Mouse (Mus musculus) forebrain, embryonic 10.5 days (tissue): ENCODE results near the gene Cpsf4. TPM values are rescaled to one million over a fixed set of nuclear protein-coding genes. Genes with fewer than 3 reads are reported as not detected.

ENCODE experiments used
- polyA plus RNA-seq: library from polyadenylated mRNA; unstranded; fragments of >200 nt; fragmentation: Nextera tagmentation; extraction: Ambion mirVana; gene quantifications from 2 replicates; pipeline ENCODE4 v1.2.1, GENCODE M21; 2016

The Cpsf4 gene
- polyA plus RNA-seq, 1 experiment from 2014 or later = 92.5 TPM

Other genes starting within 250 kb of the Cpsf4 start
- 12.1 and 13.0 TPM in 2 replicates for gene Smurf1, start 201.4 kb upstream of the Cpsf4 start, polyA plus RNA-seq
- not detected in 2 replicates for gene Gm4871, start 134.5 kb upstream of the Cpsf4 start, polyA plus RNA-seq
- gene 1700018F24Rik, start 124.2 kb upstream of the Cpsf4 start, polyA plus RNA-seq = not detected in 2 replicates
- 120 and 121 TPM in 2 replicates for gene Arpc1a, start 83.4 kb upstream of the Cpsf4 start, polyA plus RNA-seq
- gene Kpna7, start 83.2 kb upstream of the Cpsf4 start, polyA plus RNA-seq = not detected in 2 replicates
- 82.9 and 83.4 TPM in 2 replicates for gene Arpc1b, start 53.0 kb upstream of the Cpsf4 start, polyA plus RNA-seq
- 148 and 151 TPM in 2 replicates for gene Pdap1, start 27.0 kb upstream of the Cpsf4 start, polyA plus RNA-seq
- gene Bud31, start 26.9 kb upstream of the Cpsf4 start, polyA plus RNA-seq = 250 and 253 TPM in 2 replicates
- 17.5 and 18.9 TPM in 2 replicates for gene Ptcd1, start 105 bp upstream of the Cpsf4 start, polyA plus RNA-seq
- gene Atp5j2, start 24.8 kb downstream of the Cpsf4 start, polyA plus RNA-seq = 508 and 509 TPM in 2 replicates
- 5.9 and 6.5 TPM in 2 replicates for gene Zkscan14, start 34.7 kb downstream of the Cpsf4 start, polyA plus RNA-seq
- gene Zkscan5, start 37.3 kb downstream of the Cpsf4 start, polyA plus RNA-seq = 18.4 and 18.9 TPM in 2 replicates
- gene Zfp655, start 64.5 kb downstream of the Cpsf4 start, polyA plus RNA-seq = 31.0 and 33.8 TPM in 2 replicates
- gene Zscan25, start 113.3 kb downstream of the Cpsf4 start, polyA plus RNA-seq = 0.42 and 0.46 TPM in 2 replicates
- not detected in 2 replicates for gene Cyp3a57, start 178.1 kb downstream of the Cpsf4 start, polyA plus RNA-seq